Mouse (Mus musculus) midbrain, embryonic 11.5 days (tissue): ENCODE measurements around the gene Tmem121. TPM values are rescaled to one million over a fixed set of nuclear protein-coding genes. Genes with fewer than 3 reads are reported as not detected.

ENCODE experiments used
- ATAC-seq: fragments of 200-750 bp; cut with Nextera tagmentation; 2 replicates; pipeline ENCODE4 v1.8.0; 2017; ENCODE audit warnings: moderate TSS enrichment, moderate library complexity; ENCODE audit not compliant: low FRiP score
- DNase-seq: peaks from one replicate; pipeline ENCODE4 v3.0.0; 2015; ENCODE audit warnings: low spot score; ENCODE audit errors: missing footprints
- H3K27ac ChIP-seq: fragments of 300-500 bp; sonication (generic); 2 replicates; pipeline ENCODE4 v1.5.1; 2014; ENCODE audit warnings: low read depth, low read length
- H3K27me3 ChIP-seq: fragments of 300-500 bp; sonication (generic); 2 replicates; pipeline ENCODE4 v1.6.1; 2014; ENCODE audit warnings: mild to moderate bottlenecking, low read length, moderate library complexity, mixed read lengths; ENCODE audit not compliant: control insufficient read depth, insufficient read depth
- H3K36me3 ChIP-seq: fragments of 300-500 bp; sonication (generic); 2 replicates; pipeline ENCODE4 v1.6.1; 2014; ENCODE audit warnings: mild to moderate bottlenecking, low read length, moderate library complexity, mixed read lengths; ENCODE audit not compliant: control insufficient read depth, insufficient read depth
- H3K4me1 ChIP-seq: fragments of 300-500 bp; sonication (generic); 2 replicates; pipeline ENCODE4 v1.6.1; 2014; ENCODE audit warnings: low read length; ENCODE audit not compliant: control insufficient read depth, insufficient read depth
- H3K4me2 ChIP-seq: fragments of 300-500 bp; sonication (generic); 2 replicates; pipeline ENCODE4 v1.6.1; 2014; ENCODE audit warnings: mild to moderate bottlenecking, moderate library complexity
- H3K4me3 ChIP-seq: fragments of 300-500 bp; sonication (generic); 2 replicates; pipeline ENCODE4 v1.5.1; 2014; ENCODE audit warnings: low read depth, low read length
- H3K9ac ChIP-seq: fragments of 300-500 bp; sonication (generic); 2 replicates; pipeline ENCODE4 v1.6.1; 2014; ENCODE audit warnings: low read length
- H3K9me3 ChIP-seq: fragments of 300-500 bp; sonication (generic); 2 replicates; pipeline ENCODE4 v1.6.1; 2016; ENCODE audit warnings: low read length; ENCODE audit not compliant: control insufficient read depth
- WGBS: fragments of 180-500 bp; shearing (Covaris S2); extraction: QIAGEN DNeasy Blood & Tissue Kit; methylation state at CpG from one replicate; pipeline ENCODE4 v1.1.7; 2014; 5-methylcytosine and 5-hydroxymethylcytosine counted together
- polyA plus RNA-seq: library from polyadenylated mRNA; unstranded; fragments of >200 nt; fragmentation: Nextera tagmentation; extraction: Ambion mirVana; gene quantifications from 2 replicates; pipeline ENCODE4 v1.2.1, GENCODE M21; 2014

Gene Tmem121
- polyA plus RNA-seq, 1 experiment from 2014 or later: 13.1 TPM

DNA sequence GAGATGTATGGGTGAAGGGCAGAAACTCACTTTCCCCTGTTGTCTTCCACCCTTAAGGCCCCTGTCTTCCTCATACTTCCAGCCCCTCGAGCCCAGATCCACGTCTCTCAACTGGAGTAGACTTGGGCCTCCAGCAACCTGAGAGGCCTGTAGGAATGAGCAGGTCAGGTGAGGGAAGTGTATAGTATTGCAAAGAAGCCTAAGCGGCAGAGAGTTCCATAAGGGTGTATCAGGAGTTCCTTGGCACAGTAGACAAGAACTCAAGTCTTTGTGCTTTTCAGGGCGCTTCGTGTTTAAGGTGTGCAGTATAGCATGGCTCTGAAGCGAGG lies 31.0 kb upstream of the Tmem121 start:
- Histone ChIP-seq H3K9me3 (no peaks in the 10 kb centered on the region), H3K27ac (no peak overlapping the region), H3K4me3 (peak overlapping the region; percentile 25; the same call in 1 of the 2 replicates), H3K9ac (peak overlapping the region; percentile 71), H3K36me3 (no peaks in the 10 kb centered on the region), H3K4me2 (peak overlapping the region; percentile 64), H3K4me1 (peaks cover 23% of the 10 kb centered on the region), H3K27me3 (peaks cover 13% of the 10 kb centered on the region; the same call in 1 of the 2 replicates)
- DNase-seq (no peak), ATAC-seq (no peak)
- WGBS: 82% methylated on average over 6 of the region's 6 CpGs

DNA sequence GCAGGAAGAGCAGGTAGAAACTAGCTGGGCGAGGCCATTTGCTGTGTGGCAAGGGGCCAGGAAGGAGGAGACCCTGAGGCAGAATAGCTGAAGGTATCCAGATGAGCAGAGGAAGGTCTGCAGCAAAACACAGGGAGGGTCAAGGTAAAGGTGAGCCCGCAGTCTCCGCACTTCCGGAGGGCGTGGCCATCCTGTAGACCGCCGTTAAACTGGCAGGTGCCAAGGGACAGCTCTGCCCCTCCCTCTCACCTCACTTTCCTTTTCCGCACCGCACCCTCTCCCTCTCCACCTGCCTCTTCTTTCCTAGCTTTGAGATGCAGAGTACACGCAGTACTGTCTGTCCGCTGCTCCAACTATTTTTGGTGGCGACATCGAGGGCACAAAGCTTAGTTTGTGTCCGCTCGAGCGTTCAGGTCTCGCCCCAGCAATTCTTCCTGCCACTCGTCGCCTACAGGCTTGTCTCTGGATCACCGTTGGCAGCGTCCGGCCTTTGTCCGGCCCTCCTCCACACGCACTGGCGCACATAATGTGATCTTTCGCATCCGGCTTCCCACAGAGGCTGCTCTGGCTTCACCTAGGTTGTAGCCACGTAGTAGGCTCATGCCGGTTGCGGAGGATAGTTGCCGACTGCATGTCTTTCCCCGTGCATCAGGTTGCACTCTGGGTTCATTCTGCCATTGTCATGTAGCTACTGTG lies 30.5 kb upstream of the Tmem121 start:
- ATAC-seq: peak; percentile 8; the same call in 1 of the 2 replicates
- peak overlapping the region; percentile 64 for H3K4me2 ChIP-seq
- H3K4me3 ChIP-seq: peak overlapping the region; percentile 25
- no peak for DNase-seq
- H3K4me1 ChIP-seq: peaks cover 23% of the 10 kb centered on the region
- WGBS: 5% methylated on average over 32 of the region's 32 CpGs
- peak overlapping the region; percentile 71 for H3K9ac ChIP-seq
- no peaks in the 10 kb centered on the region for H3K9me3 ChIP-seq
- no peak overlapping the region; the same call in 1 of the 2 replicates for H3K27ac ChIP-seq
- H3K36me3 ChIP-seq: no peaks in the 10 kb centered on the region
- peaks cover 13% of the 10 kb centered on the region; the same call in 1 of the 2 replicates for H3K27me3 ChIP-seq

DNA sequence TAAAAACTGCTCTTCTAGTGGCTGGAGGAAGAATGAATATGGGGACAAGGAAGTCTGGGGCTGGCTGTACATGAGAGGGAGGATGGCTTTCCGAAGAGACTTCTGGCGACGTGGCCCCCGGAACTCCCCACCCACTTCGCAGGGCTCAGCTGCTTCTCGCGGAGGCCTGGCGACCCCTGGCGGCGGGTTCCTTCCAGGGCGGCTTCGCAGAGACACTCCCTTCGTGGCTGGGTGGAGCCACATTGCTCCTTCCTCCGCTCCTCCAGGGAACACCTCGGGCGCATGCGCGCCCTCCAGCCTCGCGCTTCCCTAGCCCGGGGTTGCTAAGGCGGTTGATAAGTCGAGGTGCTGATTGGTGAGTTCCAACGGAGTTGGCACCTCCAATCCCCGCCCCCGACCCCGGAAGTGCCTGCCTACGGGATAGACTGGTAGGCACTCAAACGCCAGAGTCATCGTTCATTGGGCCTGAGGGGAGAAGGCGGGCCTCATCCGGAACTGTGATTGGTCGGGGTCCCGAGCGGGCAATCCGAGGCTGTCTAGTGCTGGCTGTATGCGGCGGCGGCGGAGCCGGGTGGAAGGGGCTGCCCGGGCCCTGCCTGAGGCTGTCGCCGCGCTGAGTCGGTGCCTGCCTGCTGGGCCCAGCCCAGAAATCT lies 29.7 kb upstream of the Tmem121 start, which contains the start of gene Tedc1:
Gene Tedc1 (plus strand): TSS at position 535 of the 653 bp plus-strand sequence.
- DNase-seq (peak; percentile 100), ATAC-seq (peak; percentile 96)
- under 1% methylated on average over 45 of the region's 46 CpGs for WGBS
- Histone ChIP-seq H3K9ac (peak within 1 kb of the TSS; percentile 71), H3K27ac (no peak within 1 kb of the TSS; the same call in 1 of the 2 replicates), H3K4me3 (peak within 1 kb of the TSS; percentile 70), H3K4me2 (peak within 1 kb of the TSS; percentile 82), H3K27me3 (peaks cover 7% of the 10 kb centered on the region; the same call in 1 of the 2 replicates), H3K9me3 (no peaks in the 10 kb centered on the region), H3K4me1 (peaks cover 23% of the 10 kb centered on the region), H3K36me3 (no peaks in the 10 kb centered on the region)

DNA sequence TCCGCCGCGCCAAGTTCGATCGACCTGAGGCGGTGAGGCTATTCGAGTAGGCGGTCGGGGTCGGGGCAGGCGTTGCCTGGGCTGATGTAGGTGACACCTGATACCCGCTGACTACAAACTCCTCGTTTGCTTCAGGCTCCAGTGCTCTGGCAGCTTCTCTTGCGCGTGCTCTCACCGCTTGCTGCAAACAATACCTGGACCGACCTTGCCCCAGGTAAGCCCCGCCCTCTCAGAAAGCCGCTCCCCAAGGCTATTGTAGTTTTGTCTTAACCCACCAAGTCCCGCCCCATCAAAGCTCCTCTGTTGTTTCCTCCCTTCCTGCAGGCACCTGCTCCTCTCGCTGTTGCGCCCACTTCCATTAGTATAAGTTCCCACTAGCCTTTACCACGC lies 29.2 kb upstream of the Tmem121 start:
- H3K4me2 ChIP-seq: peak overlapping the region; percentile 82
- WGBS: under 1% methylated on average over 23 of the region's 23 CpGs
- H3K27me3 ChIP-seq: peaks cover 6% of the 10 kb centered on the region; the same call in 1 of the 2 replicates
- peaks cover 23% of the 10 kb centered on the region for H3K4me1 ChIP-seq
- H3K36me3 ChIP-seq: no peaks in the 10 kb centered on the region
- peak overlapping the region; percentile 71 for H3K9ac ChIP-seq
- H3K4me3 ChIP-seq: peak overlapping the region; percentile 70
- no peaks in the 10 kb centered on the region for H3K9me3 ChIP-seq
- no peak for DNase-seq
- ATAC-seq: no peak; the same call in 1 of the 2 replicates
- H3K27ac ChIP-seq: no peak overlapping the region

DNA sequence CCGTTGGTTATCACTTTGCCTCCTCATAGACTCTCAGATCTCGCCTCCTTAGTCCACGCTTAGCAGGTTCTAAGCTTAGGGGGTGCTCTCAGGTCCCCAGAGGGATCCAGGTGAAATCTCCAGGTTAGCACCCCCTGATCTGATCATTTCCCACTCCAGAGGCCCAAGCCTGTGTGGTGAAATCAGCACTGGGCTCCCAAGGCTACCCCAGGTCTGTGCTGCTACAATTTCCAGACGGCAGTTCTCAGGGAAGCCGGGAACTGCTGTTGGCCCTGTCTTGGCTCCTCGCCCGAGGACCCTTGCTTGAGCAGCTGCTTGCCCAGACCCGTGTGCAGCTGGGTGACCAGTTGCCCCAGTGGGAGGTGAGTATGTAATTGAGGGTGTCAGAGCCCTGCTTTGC lies 28.7 kb upstream of the Tmem121 start:
- ATAC-seq (no peak), DNase-seq (no peak)
- Histone ChIP-seq H3K36me3 (no peaks in the 10 kb centered on the region), H3K27ac (no peak overlapping the region), H3K4me1 (peaks cover 20% of the 10 kb centered on the region), H3K9me3 (no peaks in the 10 kb centered on the region), H3K4me2 (peak overlapping the region; percentile 82), H3K4me3 (peak overlapping the region; percentile 70), H3K9ac (peak overlapping the region; percentile 71), H3K27me3 (peaks cover 6% of the 10 kb centered on the region; the same call in 1 of the 2 replicates)
- 39% methylated on average over 8 of the region's 8 CpGs for WGBS

DNA sequence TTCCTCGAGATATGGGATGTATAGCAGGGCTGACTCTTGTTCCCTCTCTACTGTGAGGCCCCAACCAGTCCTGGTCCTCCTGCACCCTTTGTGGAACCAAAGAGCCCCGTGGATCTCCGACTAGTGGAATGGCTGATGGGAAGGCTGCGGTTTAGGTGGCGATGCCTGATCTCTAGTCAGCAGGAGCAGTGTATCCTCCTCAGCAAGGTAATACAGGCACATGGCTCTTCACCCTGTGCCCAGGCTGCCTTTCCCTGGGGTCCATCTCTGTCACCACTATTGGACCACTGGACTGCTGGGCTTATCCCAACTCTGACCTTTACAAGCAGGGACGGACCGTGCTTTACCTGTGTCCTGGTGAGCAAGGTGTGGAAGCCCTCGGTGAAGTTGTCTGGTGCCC lies 28.2 kb upstream of the Tmem121 start:
- WGBS: 91% methylated on average over 8 of the region's 8 CpGs
- Histone ChIP-seq H3K4me2 (peak overlapping the region; percentile 82; the same call in 1 of the 2 replicates), H3K4me1 (peaks cover 17% of the 10 kb centered on the region), H3K9ac (peak overlapping the region; percentile 71; the same call in 1 of the 2 replicates), H3K36me3 (peaks cover under 1% of the 10 kb centered on the region; the same call in 1 of the 2 replicates), H3K27ac (no peak overlapping the region), H3K27me3 (peaks cover 4% of the 10 kb centered on the region; the same call in 1 of the 2 replicates), H3K9me3 (no peaks in the 10 kb centered on the region), H3K4me3 (no peak overlapping the region)
- ATAC-seq (no peak), DNase-seq (no peak)

DNA sequence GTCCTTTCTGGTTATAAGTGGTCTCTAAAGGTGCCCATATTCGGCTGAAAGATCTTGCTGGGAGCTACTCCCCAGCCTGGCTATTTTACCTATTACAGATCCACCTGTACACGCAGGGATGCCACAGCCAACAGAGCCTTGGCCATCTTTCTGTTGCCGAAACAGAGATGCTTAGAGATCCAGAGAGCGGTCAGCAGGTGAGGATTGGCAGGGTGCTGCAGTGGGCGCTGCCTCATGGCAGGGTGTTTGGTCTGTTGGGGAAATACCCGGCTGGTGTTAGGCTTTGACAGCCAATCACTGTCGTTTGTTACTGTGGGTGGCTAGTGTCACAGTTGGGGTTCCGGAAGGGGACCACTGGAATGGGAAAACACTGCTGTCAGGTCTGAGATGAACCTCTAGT lies 27.8 kb upstream of the Tmem121 start:
- Histone ChIP-seq H3K27me3 (peaks cover 2% of the 10 kb centered on the region; the same call in 1 of the 2 replicates), H3K4me3 (no peak overlapping the region), H3K27ac (no peak overlapping the region), H3K36me3 (peaks cover 3% of the 10 kb centered on the region), H3K4me1 (peaks cover 17% of the 10 kb centered on the region), H3K4me2 (no peak overlapping the region), H3K9ac (no peak overlapping the region), H3K9me3 (no peaks in the 10 kb centered on the region)
- 92% methylated on average over 8 of the region's 8 CpGs for WGBS
- no peak for ATAC-seq
- DNase-seq: no peak

DNA sequence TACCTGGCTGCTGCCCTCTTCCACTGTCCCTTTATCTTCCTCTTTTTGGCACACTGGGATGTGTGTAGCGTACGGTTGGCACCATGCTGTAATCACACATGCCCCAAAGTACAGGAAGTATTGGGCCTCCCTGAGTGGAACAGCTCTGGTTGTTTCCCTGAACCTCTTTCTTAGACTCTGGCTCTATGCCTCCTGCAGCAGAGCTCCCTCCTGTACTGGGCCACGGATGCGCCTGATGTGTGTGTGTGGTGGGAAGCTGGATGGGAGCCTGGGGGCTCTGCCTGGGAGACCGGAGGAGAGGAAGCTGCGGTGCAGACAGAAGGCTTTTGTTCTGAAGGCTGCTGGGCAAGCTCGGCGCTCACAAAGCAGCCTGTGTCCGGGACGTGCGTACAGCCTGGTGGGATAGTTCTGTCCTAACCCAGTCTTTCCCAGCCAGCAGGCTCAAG lies 22.1 kb upstream of the Tmem121 start:
- no peak overlapping the region for H3K9ac ChIP-seq
- no peak for DNase-seq
- H3K27ac ChIP-seq: 0 out of 2 replicates have a peak overlapping the region, but pooled peaks have one; percentile 25

DNA sequence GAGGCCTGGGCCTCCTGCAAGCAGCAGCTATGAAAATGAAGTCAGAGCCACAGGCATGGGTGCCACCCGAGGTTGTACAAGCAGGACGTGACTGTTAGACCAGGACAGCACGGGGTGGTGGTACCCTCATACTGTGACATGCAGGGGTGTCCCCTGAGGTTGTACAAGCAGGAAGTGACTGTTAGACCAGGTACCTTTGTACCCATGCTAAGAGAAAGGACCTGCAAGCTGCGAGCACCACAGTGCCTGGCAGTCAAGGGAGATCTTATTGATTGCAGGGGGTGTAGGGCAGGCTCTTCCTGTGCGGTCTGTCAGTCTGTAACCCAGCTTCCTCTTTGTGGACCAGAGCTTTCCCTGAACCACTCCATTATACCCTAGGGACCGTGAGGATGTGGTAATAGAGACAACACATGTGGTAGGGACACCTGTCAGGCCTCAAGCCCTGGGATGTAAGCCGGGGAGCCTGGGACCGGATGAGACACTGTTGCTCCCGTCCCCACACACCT lies 17.6 kb upstream of the Tmem121 start:
- no peaks in the 10 kb centered on the region for H3K4me1 ChIP-seq
- 87% methylated on average over 9 of the region's 9 CpGs for WGBS
- no peak overlapping the region for H3K4me3 ChIP-seq

More for the DNA sequence above, 22.1 kb upstream of the Tmem121 start:
- H3K9me3 ChIP-seq: no peaks in the 10 kb centered on the region
- H3K4me3 ChIP-seq: no peak overlapping the region
- WGBS: 87% methylated on average over 11 of the region's 11 CpGs
- H3K36me3 ChIP-seq: peaks cover 7% of the 10 kb centered on the region
- no peak overlapping the region for H3K4me2 ChIP-seq
- H3K4me1 ChIP-seq: no peaks in the 10 kb centered on the region
- H3K27me3 ChIP-seq: no peaks in the 10 kb centered on the region
- ATAC-seq: peak; percentile 31; the same call in 1 of the 2 replicates

More for the DNA sequence above, 17.6 kb upstream of the Tmem121 start:
- H3K9me3 ChIP-seq: no peaks in the 10 kb centered on the region
- DNase-seq (no peak), ATAC-seq (no peak)
- H3K36me3 ChIP-seq: peaks cover 4% of the 10 kb centered on the region
- no peaks in the 10 kb centered on the region for H3K27me3 ChIP-seq
- H3K27ac ChIP-seq: no peak overlapping the region
- no peak overlapping the region for H3K4me2 ChIP-seq
- no peak overlapping the region for H3K9ac ChIP-seq
